Mouse (Mus musculus): ENCODE results near the gene S100a1.

Gene S100a1

GRCm38 (mm10) chr3:90464552-90465080, 49.6 kb downstream of the S100a1 start:
- peak; percentile 43 for DNase-seq

GRCm38 (mm10) chr3:90462579-90462978, 51.6 kb downstream of the S100a1 start:
- DNase-seq: no peak

GRCm38 (mm10) chr3:90461935-90462334, 52.3 kb downstream of the S100a1 start:
- no peak for DNase-seq
